Mouse (Mus musculus) heart, embryonic 10.5 days (tissue): ENCODE results near the gene Hoxb2. TPM values are rescaled to one million over a fixed set of nuclear protein-coding genes. Genes with fewer than 3 reads are reported as not detected.

Source experiments
- DNase-seq: peaks from one replicate; pipeline ENCODE4 v3.0.0-alpha.2; 2017; ENCODE audit warnings: low spot score
- H3K27ac ChIP-seq: fragments of 300-500 bp; sonication (generic); 2 replicates; pipeline ENCODE4 v1.5.1; 2016; ENCODE audit warnings: mild to moderate bottlenecking
- H3K27me3 ChIP-seq: fragments of 300-500 bp; sonication (generic); 2 replicates; pipeline ENCODE4 v1.6.1; 2016; ENCODE audit warnings: mild to moderate bottlenecking; ENCODE audit not compliant: poor library complexity, insufficient read depth, severe bottlenecking
- H3K36me3 ChIP-seq: fragments of 300-500 bp; sonication (generic); 2 replicates; pipeline ENCODE4 v1.6.1; 2016; ENCODE audit warnings: mild to moderate bottlenecking, moderate library complexity
- H3K4me1 ChIP-seq: fragments of 300-500 bp; sonication (generic); 2 replicates; pipeline ENCODE4 v1.6.1; 2016; ENCODE audit warnings: mild to moderate bottlenecking
- H3K4me3 ChIP-seq: fragments of 300-500 bp; sonication (generic); 2 replicates; pipeline ENCODE4 v1.5.1; 2016; ENCODE audit warnings: mild to moderate bottlenecking, moderate library complexity
- H3K9me3 ChIP-seq: fragments of 300-500 bp; sonication (generic); 2 replicates; pipeline ENCODE4 v1.6.1; 2016; ENCODE audit warnings: mild to moderate bottlenecking, moderate library complexity
- WGBS: fragments of 180-500 bp; shearing (Covaris S2); methylation state at CpG from one replicate; pipeline ENCODE4 v1.1.7; 2016; 5-methylcytosine and 5-hydroxymethylcytosine counted together
- polyA plus RNA-seq: library from polyadenylated mRNA; unstranded; fragments of >200 nt; fragmentation: Nextera tagmentation; extraction: Ambion mirVana; gene quantifications from 2 replicates; pipeline ENCODE4 v1.2.1, GENCODE M21; 2016

The Hoxb2 gene
- polyA plus RNA-seq, 1 experiment from 2014 or later, result 27.6 TPM

DNA sequence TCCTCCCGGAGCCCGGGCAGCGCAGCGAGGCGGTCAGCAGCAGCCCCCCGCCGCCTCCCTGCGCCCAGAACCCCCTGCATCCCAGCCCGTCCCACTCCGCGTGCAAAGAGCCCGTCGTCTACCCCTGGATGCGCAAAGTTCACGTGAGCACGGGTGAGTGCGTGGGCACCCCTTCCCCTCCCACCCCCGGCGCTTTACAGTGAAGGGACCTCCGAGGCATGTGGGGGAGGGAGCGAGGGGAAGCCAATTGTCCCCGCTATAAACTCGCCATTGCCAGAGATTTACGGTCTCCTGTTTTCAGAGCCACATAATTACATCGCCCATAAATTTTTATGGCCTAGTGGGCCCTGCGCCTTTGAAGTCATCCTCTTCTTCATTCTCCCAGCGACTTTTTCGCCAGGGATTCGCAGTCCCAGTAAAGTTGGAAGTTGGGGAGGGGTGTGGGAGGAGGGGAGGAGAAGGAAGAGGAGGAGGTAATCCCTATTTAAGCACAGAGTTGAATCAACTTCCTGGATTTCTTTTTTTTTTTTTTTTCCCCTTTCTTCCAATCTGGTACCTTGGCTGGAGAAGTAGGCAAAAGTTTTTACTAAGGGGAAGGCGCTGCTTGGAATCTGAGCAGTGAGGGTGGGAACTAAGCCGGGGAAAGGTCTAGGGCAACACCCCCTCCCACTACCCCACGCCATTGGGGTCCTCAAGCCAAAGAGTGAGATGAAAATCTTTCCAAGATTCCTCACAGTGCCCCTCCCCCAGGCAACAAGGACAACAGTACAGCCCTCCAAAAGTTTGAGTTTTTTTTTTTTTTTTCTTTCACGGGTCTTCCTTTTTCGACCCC is 31.0 kb upstream of the Hoxb2 start:
- Histone ChIP-seq H3K27ac (peak overlapping the region; percentile 89), H3K4me3 (peak overlapping the region; percentile 71), H3K27me3 (peaks cover 99% of the 10 kb centered on the region), H3K36me3 (no peaks in the 10 kb centered on the region), H3K4me1 (peaks cover 28% of the 10 kb centered on the region), H3K9me3 (no peaks in the 10 kb centered on the region)
- no peak for DNase-seq
- WGBS, result under 1% methylated on average over 34 of the region's 34 CpGs

DNA sequence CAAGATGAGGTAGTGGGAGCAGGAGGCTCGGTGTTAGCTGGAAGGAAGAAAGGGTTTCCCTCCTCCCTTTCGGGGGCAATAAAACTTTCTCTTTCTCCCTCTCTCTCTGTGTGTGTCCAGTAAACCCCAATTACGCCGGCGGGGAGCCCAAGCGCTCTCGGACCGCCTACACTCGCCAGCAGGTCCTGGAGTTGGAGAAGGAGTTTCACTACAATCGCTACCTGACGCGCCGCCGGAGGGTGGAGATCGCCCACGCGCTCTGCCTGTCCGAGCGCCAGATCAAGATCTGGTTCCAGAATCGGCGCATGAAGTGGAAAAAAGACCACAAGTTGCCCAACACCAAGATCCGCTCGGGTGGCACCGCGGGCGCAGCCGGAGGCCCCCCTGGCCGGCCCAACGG is 30.4 kb upstream of the Hoxb2 start:
- DNase-seq, result no peak
- WGBS, result under 1% methylated on average over 29 of the region's 29 CpGs
- H3K27ac ChIP-seq, result peak overlapping the region; percentile 89
- no peaks in the 10 kb centered on the region for H3K9me3 ChIP-seq
- H3K4me1 ChIP-seq, result peaks cover 24% of the 10 kb centered on the region
- H3K36me3 ChIP-seq, result no peaks in the 10 kb centered on the region
- peaks cover 99% of the 10 kb centered on the region for H3K27me3 ChIP-seq
- peak overlapping the region; percentile 71 for H3K4me3 ChIP-seq

DNA sequence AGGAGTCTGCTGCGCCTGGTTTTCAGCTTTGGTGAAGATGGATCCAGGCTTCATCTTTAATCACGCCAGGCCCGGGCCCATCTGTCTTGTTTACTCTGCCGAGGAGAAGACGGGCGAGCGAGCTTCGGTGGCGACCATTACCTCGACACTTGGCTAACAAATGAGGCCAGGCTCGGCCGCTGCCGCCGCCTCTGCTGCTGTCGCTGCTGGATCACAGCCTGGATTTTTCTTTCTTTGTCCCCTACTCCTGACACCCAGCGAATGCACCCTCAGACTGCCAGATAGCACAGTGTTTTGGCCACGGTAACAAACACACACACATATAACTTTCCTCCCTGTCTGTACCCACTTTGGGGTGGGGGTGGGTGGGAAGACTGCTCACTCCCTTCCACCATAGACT is 29.6 kb upstream of the Hoxb2 start:
- DNase-seq, result no peak
- WGBS, result 6% methylated on average over 17 of the region's 17 CpGs
- Histone ChIP-seq H3K4me3 (peak overlapping the region; percentile 71), H3K9me3 (no peaks in the 10 kb centered on the region), H3K27ac (peak overlapping the region; percentile 89; the same call in 1 of the 2 replicates), H3K4me1 (peaks cover 25% of the 10 kb centered on the region), H3K36me3 (no peaks in the 10 kb centered on the region), H3K27me3 (peaks cover 99% of the 10 kb centered on the region)

DNA sequence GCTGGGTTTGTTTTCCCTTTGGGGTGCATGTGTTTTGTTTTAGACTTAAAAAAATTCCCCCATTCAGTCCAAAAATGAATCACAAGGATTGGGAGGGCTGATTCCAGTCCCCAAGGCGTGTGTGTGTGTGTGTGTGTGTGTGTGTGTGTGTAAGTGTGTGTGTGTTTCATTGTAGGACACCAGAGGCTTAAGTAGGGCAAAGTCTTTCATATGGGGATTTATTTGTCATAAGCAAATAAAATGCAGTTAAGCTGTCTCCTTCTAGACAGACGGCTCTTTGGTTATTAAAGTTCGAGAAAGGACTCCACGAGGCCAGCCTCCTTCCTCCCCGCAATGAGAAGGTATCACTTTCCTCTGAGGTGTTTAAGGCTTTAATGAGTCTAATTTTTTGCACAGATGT is 28.5 kb upstream of the Hoxb2 start:
- Histone ChIP-seq H3K36me3 (no peaks in the 10 kb centered on the region), H3K27ac (no peak overlapping the region), H3K4me3 (peak overlapping the region; percentile 4; the same call in 1 of the 2 replicates), H3K4me1 (peaks cover 31% of the 10 kb centered on the region), H3K27me3 (peaks cover 99% of the 10 kb centered on the region), H3K9me3 (no peaks in the 10 kb centered on the region)
- WGBS, result 29% methylated on average over 5 of the region's 5 CpGs
- no peak for DNase-seq

DNA sequence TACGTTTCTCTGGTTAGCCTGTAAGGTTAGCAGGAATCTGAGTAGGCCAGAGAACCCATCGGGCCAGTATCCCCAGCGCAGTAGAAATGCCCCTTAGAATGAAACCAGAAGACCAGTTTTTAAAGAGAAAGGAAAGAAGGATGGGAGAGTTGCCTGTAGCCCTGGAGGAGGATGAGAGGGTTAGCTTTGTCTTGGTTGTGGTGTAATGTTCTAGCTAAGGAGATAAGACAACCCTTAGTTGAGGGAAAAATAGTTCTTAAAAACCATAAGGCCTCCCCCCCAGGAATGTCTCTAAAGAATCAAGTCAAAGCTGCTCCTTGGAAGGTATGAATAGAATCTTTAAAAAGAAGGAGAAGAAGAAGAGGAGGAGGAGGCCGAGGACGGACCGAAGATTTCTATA is 27.6 kb upstream of the Hoxb2 start:
- peaks cover 31% of the 10 kb centered on the region for H3K4me1 ChIP-seq
- peak overlapping the region; percentile 47; the same call in 1 of the 2 replicates for H3K27ac ChIP-seq
- H3K36me3 ChIP-seq, result no peaks in the 10 kb centered on the region
- H3K4me3 ChIP-seq, result no peak overlapping the region
- WGBS, result 14% methylated on average over 6 of the region's 6 CpGs
- H3K9me3 ChIP-seq, result no peaks in the 10 kb centered on the region
- DNase-seq, result no peak
- H3K27me3 ChIP-seq, result peaks cover 99% of the 10 kb centered on the region

DNA sequence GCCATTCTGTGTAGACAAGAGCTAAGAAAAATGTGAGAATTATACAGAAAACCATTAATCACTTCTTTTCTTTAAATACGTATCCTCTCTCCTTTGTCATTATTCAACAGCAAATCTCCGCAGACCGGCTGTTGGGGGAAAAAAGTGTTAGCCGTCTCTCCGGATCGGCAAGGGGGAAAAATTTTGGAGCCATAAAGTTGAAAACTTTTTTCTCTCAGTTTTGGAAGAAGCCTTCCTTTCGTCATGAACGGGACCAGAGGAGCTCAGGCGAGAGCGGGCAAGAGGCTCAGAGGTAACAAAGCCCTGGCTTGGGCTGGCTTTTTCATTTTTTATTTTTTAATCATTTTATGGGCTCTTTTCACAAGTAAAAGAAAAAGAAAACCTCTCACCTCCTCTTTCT is 27.2 kb upstream of the Hoxb2 start, which contains the start of gene Hoxb3:
TSS of gene Hoxb3 (plus strand) at position 173 of the 400 bp plus-strand sequence.
- Histone ChIP-seq H3K27ac (peak within 1 kb of the TSS; percentile 59; the same call in 1 of the 2 replicates), H3K36me3 (no peaks in the 10 kb centered on the region), H3K9me3 (no peaks in the 10 kb centered on the region), H3K27me3 (peaks cover 99% of the 10 kb centered on the region), H3K4me1 (peaks cover 28% of the 10 kb centered on the region), H3K4me3 (peak within 1 kb of the TSS; percentile 29; the same call in 1 of the 2 replicates)
- DNase-seq, result no peak
- WGBS, result 16% methylated on average over 10 of the region's 10 CpGs

DNA sequence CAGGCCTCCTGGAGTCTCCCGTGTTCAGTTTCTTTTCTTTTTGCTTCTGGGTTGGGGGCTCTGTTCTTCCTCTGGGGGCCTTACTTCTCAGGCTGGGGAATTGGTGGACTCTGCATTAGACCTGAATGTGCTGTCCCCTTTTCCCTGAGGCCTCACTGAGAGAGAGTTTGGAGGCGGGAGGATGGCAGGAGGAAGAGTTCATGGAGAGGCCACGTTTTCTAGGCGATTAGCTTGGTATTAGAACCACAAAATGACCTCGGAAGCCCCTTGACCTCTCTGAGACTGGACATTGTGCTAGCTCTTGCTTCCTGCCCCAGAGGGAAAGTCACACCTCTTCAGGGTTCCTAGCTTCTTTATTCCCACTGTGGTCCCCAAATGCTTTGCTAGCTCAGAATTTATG is 26.2 kb upstream of the Hoxb2 start:
- no peaks in the 10 kb centered on the region for H3K36me3 ChIP-seq
- H3K4me1 ChIP-seq, result peaks cover 21% of the 10 kb centered on the region
- WGBS, result 4% methylated on average over 5 of the region's 5 CpGs
- DNase-seq, result no peak
- peak overlapping the region; percentile 59; the same call in 1 of the 2 replicates for H3K27ac ChIP-seq
- no peaks in the 10 kb centered on the region for H3K9me3 ChIP-seq
- H3K27me3 ChIP-seq, result peaks cover 100% of the 10 kb centered on the region
- H3K4me3 ChIP-seq, result peak overlapping the region; percentile 29; the same call in 1 of the 2 replicates

DNA sequence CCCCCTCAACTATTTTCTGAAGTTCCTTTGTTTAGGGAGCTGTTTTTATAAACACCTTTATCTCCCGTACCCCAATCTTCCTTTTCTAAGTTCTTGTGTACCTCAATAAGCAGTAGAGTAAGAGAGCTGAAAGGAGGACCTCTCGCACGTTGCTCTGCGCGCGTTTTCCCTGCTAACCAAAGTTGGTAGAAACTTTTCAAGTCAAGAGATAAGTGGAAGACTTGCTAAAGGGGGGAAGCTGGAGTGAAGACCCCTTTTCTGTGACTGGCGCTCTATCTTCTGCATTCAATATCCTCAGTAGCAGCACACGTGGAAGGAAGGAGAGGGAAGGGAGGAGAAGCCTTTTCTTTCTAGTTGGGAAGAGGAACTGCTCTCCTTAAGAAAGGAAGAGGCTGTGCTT is 25.4 kb upstream of the Hoxb2 start:
- no peaks in the 10 kb centered on the region for H3K9me3 ChIP-seq
- H3K4me3 ChIP-seq, result no peak overlapping the region
- DNase-seq, result no peak
- H3K27ac ChIP-seq, result peak overlapping the region; percentile 77
- H3K36me3 ChIP-seq, result no peaks in the 10 kb centered on the region
- H3K4me1 ChIP-seq, result peaks cover 14% of the 10 kb centered on the region
- H3K27me3 ChIP-seq, result peaks cover 100% of the 10 kb centered on the region
- WGBS, result 9% methylated on average over 8 of the region's 8 CpGs

DNA sequence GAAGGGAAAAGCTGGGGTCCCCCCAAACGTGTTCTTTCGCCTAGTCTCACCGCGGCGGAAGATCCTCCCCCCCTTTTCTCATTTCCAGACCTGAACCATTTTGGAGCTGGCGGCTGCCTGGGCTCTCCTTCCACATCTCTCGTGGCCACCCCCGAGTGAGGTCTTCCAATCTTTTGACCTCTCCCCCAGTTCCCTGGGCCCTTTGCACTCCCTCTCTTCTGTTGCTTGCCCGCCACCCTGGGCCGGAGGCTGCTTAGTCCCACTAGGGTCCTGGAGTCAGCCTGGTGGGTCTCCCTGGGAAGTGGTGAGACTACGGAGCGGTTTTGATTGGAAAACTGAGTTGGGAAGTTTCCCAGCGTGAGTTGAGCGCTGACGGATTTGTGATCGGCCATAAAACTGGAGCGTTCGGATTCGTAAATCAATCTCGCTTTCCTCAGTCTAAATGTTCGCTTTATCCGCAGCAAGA is 24.5 kb upstream of the Hoxb2 start:
- DNase-seq, result no peak
- Histone ChIP-seq H3K36me3 (no peaks in the 10 kb centered on the region), H3K9me3 (no peaks in the 10 kb centered on the region), H3K4me1 (peaks cover 12% of the 10 kb centered on the region; the same call in 1 of the 2 replicates), H3K4me3 (peak overlapping the region; percentile 39), H3K27me3 (peaks cover 100% of the 10 kb centered on the region), H3K27ac (peak overlapping the region; percentile 77)
- 4% methylated on average over 22 of the region's 22 CpGs for WGBS

DNA sequence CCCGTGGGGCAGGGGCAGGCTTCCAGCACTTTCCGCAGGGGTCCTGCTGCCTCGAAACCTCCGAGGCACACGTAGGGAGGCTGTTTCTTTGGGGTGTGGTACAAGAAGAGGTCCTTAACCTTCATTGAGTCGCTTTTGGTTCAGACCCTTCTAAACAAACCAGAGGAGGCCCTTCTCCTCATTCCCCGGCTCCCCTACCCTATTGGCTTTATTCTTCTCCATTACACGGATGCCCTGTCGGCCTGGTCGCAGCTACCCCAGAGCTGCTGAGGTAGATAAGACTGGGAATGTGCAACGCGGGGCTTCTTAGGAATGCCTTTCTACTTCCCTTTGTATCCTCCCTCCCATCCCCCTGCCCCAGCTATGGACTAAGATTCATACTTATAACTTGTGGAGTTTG is 23.6 kb upstream of the Hoxb2 start:
- Histone ChIP-seq H3K4me1 (peaks cover 12% of the 10 kb centered on the region; the same call in 1 of the 2 replicates), H3K4me3 (peak overlapping the region; percentile 39), H3K9me3 (no peaks in the 10 kb centered on the region), H3K36me3 (no peaks in the 10 kb centered on the region), H3K27ac (peak overlapping the region; percentile 77), H3K27me3 (peaks cover 100% of the 10 kb centered on the region)
- 3% methylated on average over 12 of the region's 12 CpGs for WGBS
- DNase-seq, result no peak

DNA sequence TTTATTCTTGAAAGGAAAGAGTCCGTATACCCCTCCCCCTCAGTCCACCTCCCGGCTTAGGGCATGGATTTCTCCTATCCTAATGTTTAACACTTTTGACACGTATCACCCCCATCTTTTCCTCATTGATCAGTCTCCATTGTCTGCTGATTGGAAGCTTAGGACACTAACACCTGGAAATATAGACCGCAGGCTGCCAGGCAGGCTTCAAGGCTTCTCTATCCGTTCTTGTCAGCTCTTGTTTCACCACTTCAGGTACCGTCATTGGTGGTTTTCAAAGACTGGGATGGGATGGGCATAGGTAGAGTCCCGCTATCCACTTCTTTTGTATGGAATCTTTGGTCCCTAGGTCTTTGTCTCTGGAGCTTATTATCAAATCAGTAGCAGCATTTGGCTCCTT is 23.2 kb upstream of the Hoxb2 start:
- no peak for DNase-seq
- WGBS, result 4% methylated on average over 7 of the region's 7 CpGs
- no peak overlapping the region for H3K4me3 ChIP-seq
- H3K27me3 ChIP-seq, result peaks cover 100% of the 10 kb centered on the region
- H3K27ac ChIP-seq, result no peak overlapping the region
- H3K4me1 ChIP-seq, result peaks cover 14% of the 10 kb centered on the region; the same call in 1 of the 2 replicates
- H3K9me3 ChIP-seq, result no peaks in the 10 kb centered on the region
- H3K36me3 ChIP-seq, result no peaks in the 10 kb centered on the region

DNA sequence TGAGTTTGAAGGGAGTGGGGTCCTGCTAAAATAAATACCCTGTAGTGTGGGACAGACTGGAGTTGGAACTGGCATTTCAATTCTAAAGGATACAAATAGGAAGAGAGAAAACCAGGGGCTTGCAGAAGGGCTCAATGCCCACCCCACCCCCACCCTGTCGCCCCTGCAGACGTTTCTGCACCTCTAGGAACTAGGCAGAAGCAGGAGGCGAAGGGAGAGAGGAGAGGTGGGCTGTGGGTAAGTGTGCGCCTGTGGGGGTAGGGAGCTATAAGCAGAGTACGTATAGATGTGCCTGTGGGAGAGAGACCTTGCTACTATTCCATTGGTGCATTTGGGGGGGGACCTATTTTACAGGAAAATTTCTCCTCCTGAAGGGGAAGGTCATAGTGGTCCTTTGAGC is 22.6 kb upstream of the Hoxb2 start:
- H3K4me3 ChIP-seq, result no peak overlapping the region
- WGBS, result 9% methylated on average over 5 of the region's 5 CpGs
- H3K27ac ChIP-seq, result 0 out of 2 replicates have a peak overlapping the region, but pooled peaks have one; percentile 49

DNA sequence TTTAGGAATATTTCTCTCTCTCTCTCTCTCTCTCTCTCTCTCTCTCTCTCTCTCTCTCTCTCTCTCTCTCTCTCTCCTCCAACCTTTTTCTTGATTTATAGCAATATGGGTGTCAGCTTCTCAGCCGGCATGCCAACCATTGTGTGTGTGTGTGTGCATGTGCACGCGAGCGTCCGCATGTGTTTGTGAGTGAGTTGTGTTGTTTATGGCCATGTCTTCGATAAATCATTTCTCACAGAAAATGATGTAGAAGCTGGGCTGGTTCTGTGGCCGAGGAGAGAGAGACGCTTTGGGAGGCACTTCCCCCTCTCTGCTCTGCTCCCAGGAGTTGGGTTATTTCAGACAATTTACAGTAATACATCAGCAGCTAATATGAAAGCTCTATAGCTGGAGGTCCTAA is 21.7 kb upstream of the Hoxb2 start:
- Histone ChIP-seq H3K4me3 (no peak overlapping the region), H3K4me1 (peaks cover 26% of the 10 kb centered on the region)
- WGBS, result 11% methylated on average over 8 of the region's 8 CpGs

More for the DNA sequence above, 22.6 kb upstream of the Hoxb2 start:
- DNase-seq, result no peak
- H3K27me3 ChIP-seq, result peaks cover 100% of the 10 kb centered on the region
- H3K9me3 ChIP-seq, result no peaks in the 10 kb centered on the region
- no peaks in the 10 kb centered on the region for H3K36me3 ChIP-seq
- peaks cover 20% of the 10 kb centered on the region for H3K4me1 ChIP-seq

More for the DNA sequence above, 21.7 kb upstream of the Hoxb2 start:
- no peak overlapping the region for H3K27ac ChIP-seq
- no peak for DNase-seq
- no peaks in the 10 kb centered on the region for H3K9me3 ChIP-seq
- no peaks in the 10 kb centered on the region for H3K36me3 ChIP-seq
- H3K27me3 ChIP-seq, result peaks cover 100% of the 10 kb centered on the region
